Comparison of ENCODE assay signal across 15 mouse cellular contexts in genomic region chr13:72134101-72134768, GRCm38 (mm10).
DNase-seq lines count a peak whose midpoint lies in the region; ATAC-seq and TF ChIP-seq lines count a peak whose summit lies in the region.
"Had no signal": no experiment of that assay in that cellular context is flagged by ENCODE, and none has a peak within 500 bp of the region (broad histone marks: within the 10 kb centered on the region; RNA-seq: fewer than 3 reads in every experiment).

No protein-coding gene starts in this region.

- no peaks in the 10 kb centered on the region for H3K9me3 ChIP-seq in embryonic facial prominence, embryonic 14.5 days (ENCODE audit: control insufficient read depth, low read length)
- no peaks in the 10 kb centered on the region for H3K9me3 ChIP-seq in heart, embryonic 16.5 days (replicated peaks; ENCODE audit: control insufficient read depth, low read length)
- H3K9me3 ChIP-seq in stomach, postnatal 0 days (ENCODE audit: control insufficient read depth, low read length), result no peaks in the 10 kb centered on the region
- H3K9me3 ChIP-seq: embryonic facial prominence, embryonic 12.5 days; midbrain, embryonic 12.5 days had no signal

- WGBS in embryonic facial prominence, embryonic 14.5 days, result 58% methylated on average over 8 of the region's 8 CpGs
- 15% methylated on average over 8 of the region's 8 CpGs for WGBS in heart, embryonic 16.5 days
- WGBS in lung, adult 2 months, result 57% methylated on average over 8 of the region's 8 CpGs
- WGBS in stomach, postnatal 0 days, result 64% methylated on average over 8 of the region's 8 CpGs

- no peak overlapping the region for H3K4me2 ChIP-seq in embryonic facial prominence, embryonic 14.5 days (ENCODE audit: low read depth, low read length)
- H3K4me2 ChIP-seq in heart, embryonic 16.5 days (ENCODE audit: low read depth, low read length), result no peak overlapping the region
- H3K4me2 ChIP-seq in stomach, postnatal 0 days (replicated peaks; ENCODE audit: low read depth), result no peak overlapping the region
- H3K4me2 ChIP-seq: embryonic facial prominence, embryonic 12.5 days; lung, embryonic 14.5 days; midbrain, embryonic 12.5 days had no signal

- H3K27me3 ChIP-seq in embryonic facial prominence, embryonic 14.5 days (replicated peaks; ENCODE audit: control insufficient read depth, insufficient read depth, low read length), result no peaks in the 10 kb centered on the region
- H3K27me3 ChIP-seq in heart, embryonic 16.5 days (ENCODE audit: control insufficient read depth, insufficient read depth, low read length), result no peaks in the 10 kb centered on the region
- no peaks in the 10 kb centered on the region for H3K27me3 ChIP-seq in stomach, postnatal 0 days (ENCODE audit: control insufficient read depth, insufficient read depth, low read length)
- H3K27me3 ChIP-seq: embryonic facial prominence, embryonic 12.5 days had no signal

- H3K4me3 ChIP-seq in embryonic facial prominence, embryonic 14.5 days (ENCODE audit: low read depth, low read length), result no peak overlapping the region
- H3K4me3 ChIP-seq in heart, embryonic 16.5 days (ENCODE audit: low read length), result no peak overlapping the region
- no peak overlapping the region for H3K4me3 ChIP-seq in lung, adult 2 months (replicated peaks; ENCODE audit: extremely low read depth, low read depth, low read length)
- no peak overlapping the region for H3K4me3 ChIP-seq in stomach, postnatal 0 days (ENCODE audit: low read depth, low read length)
- H3K4me3 ChIP-seq: embryonic facial prominence, embryonic 12.5 days; midbrain, embryonic 12.5 days had no signal

- intact Hi-C loops in heart, postnatal 25 days (cut with DNase I), result no loop called here

- H3K27ac ChIP-seq in embryonic facial prominence, embryonic 14.5 days (replicated peaks; ENCODE audit: low read depth, low read length), result no peak overlapping the region
- peak overlapping the region; percentile 87 for H3K27ac ChIP-seq in heart, embryonic 16.5 days (ENCODE audit: low read length)
- H3K27ac ChIP-seq in stomach, postnatal 0 days (replicated peaks), result no peak overlapping the region
- H3K27ac ChIP-seq: embryonic facial prominence, embryonic 12.5 days; midbrain, embryonic 12.5 days had no signal

- 0 out of 2 replicates have a peak, but pooled peaks cover 6% of the 10 kb centered on the region for H3K4me1 ChIP-seq in embryonic facial prominence, embryonic 14.5 days (ENCODE audit: control insufficient read depth, insufficient read depth, low read length)
- H3K4me1 ChIP-seq in heart, embryonic 16.5 days (ENCODE audit: control insufficient read depth, insufficient read depth, low read length), result peaks cover 26% of the 10 kb centered on the region
- no peaks in the 10 kb centered on the region for H3K4me1 ChIP-seq in lung, adult 2 months (ENCODE audit: control insufficient read depth, insufficient read depth, low read length)
- no peaks in the 10 kb centered on the region for H3K4me1 ChIP-seq in stomach, postnatal 0 days (replicated peaks; ENCODE audit: control insufficient read depth, insufficient read depth)
- H3K4me1 ChIP-seq: midbrain, embryonic 12.5 days had no signal

- ATAC-seq in embryonic facial prominence, embryonic 14.5 days (ENCODE audit: low read depth), result no peak
- ATAC-seq in heart, embryonic 16.5 days (replicated peaks; ENCODE audit: extremely low read depth, insufficient read depth, low FRiP score), result peak; percentile 81
- no peak for ATAC-seq in stomach, postnatal 0 days (ENCODE audit: low FRiP score, low TSS enrichment)
- ATAC-seq: hindbrain, embryonic 16.5 days had no signal

- no peaks in the 10 kb centered on the region for H3K36me3 ChIP-seq in embryonic facial prominence, embryonic 14.5 days (ENCODE audit: control insufficient read depth, insufficient read depth, low read length)
- no peaks in the 10 kb centered on the region for H3K36me3 ChIP-seq in heart, embryonic 16.5 days (ENCODE audit: control insufficient read depth, insufficient read depth)
- no peaks in the 10 kb centered on the region for H3K36me3 ChIP-seq in stomach, postnatal 0 days (ENCODE audit: control insufficient read depth, insufficient read depth, low read length)
- H3K36me3 ChIP-seq: embryonic facial prominence, embryonic 12.5 days; midbrain, embryonic 12.5 days had no signal

- TF ChIP-seq EP300 in stomach, postnatal 0 days (optimal IDR thresholded peaks at IDR 0.05), result no peak

- no peak overlapping the region for H3K9ac ChIP-seq in embryonic facial prominence, embryonic 14.5 days (ENCODE audit: low read depth, low read length)
- H3K9ac ChIP-seq in heart, embryonic 16.5 days (ENCODE audit: low read length), result no peak overlapping the region
- no peak overlapping the region for H3K9ac ChIP-seq in stomach, postnatal 0 days (ENCODE audit: low read length)
- H3K9ac ChIP-seq: embryonic facial prominence, embryonic 12.5 days; lung, embryonic 14.5 days; midbrain, embryonic 12.5 days had no signal

- TF ChIP-seq CTCF in lung, adult 2 months (IDR thresholded peaks at IDR 0.05; ENCODE audit: insufficient read depth, low read length), result no peak
- TF ChIP-seq CTCF in stomach, postnatal 0 days (IDR thresholded peaks at IDR 0.05; ENCODE audit: low read depth), result no peak

- DNase-seq in heart, adult 11 months, result peak; percentile 92
- no peak for DNase-seq in heart, postnatal 25 days (ENCODE audit: low spot score)
- DNase-seq in R1 (ENCODE audit: low read depth, low spot score), result peak; percentile 2
- DNase-seq in embryonic facial prominence, embryonic 14.5 days (ENCODE audit: low spot score), result peak; percentile 38
- DNase-seq in lung, adult 2 months, result no peak
- DNase-seq in lung, postnatal 14 days, result no peak
- no peak for DNase-seq in stomach, postnatal 0 days (ENCODE audit: low spot score)
- DNase-seq: cerebellum, adult 11-12 months; gastrocnemius, postnatal 36 days; kidney, postnatal 25 days; lung, embryonic 14.5 days had no signal

- no peak for TF ChIP-seq POLR2A in lung, adult 2 months (IDR thresholded peaks at IDR 0.05; ENCODE audit: borderline replicate concordance, extremely low read depth, low read depth, low read length)

Comparison
In these comparisons a context has a peak if more than half of its experiments do, and no peak if none do; other contexts are left out.
1. DNase-seq: peak in heart, adult 11 months (single experiment), R1 (single experiment) and embryonic facial prominence, embryonic 14.5 days (single experiment); none in heart, postnatal 25 days (single experiment), lung, adult 2 months (single experiment), lung, postnatal 14 days (single experiment) and stomach, postnatal 0 days (single experiment).